Mouse (Mus musculus) erythroblast, embryonic 14.5 days (primary cell): Measurements from ENCODE around the gene Slc6a8. TPM values are rescaled to one million over a fixed set of nuclear protein-coding genes. Genes with fewer than 3 reads are reported as not detected.

Source experiments
- H3K27me3 ChIP-seq: 2 replicates; pipeline ENCODE4 v1.6.1; 2012; ENCODE audit warnings: inconsistent platforms; ENCODE audit not compliant: control insufficient read depth
- H3K36me3 ChIP-seq: 2 replicates; pipeline ENCODE4 v1.6.1; 2012; ENCODE audit warnings: mild to moderate bottlenecking, inconsistent platforms; ENCODE audit not compliant: control insufficient read depth
- H3K4me1 ChIP-seq: 2 replicates; pipeline ENCODE4 v1.6.1; 2012; ENCODE audit warnings: inconsistent platforms; ENCODE audit not compliant: control insufficient read depth
- H3K4me3 ChIP-seq: replicated peaks from 2 replicates; pipeline ENCODE3; 2012; ENCODE audit warnings: moderate library complexity, mild to moderate bottlenecking, inconsistent platforms
- H3K9me3 ChIP-seq: 2 replicates; pipeline ENCODE4 v1.6.1; 2012; ENCODE audit warnings: low read length, inconsistent platforms, mixed read lengths; ENCODE audit not compliant: control insufficient read depth
- GATA1 ChIP-seq: IDR thresholded peaks from 2 replicates; pipeline ENCODE4 v1.6.1; 2012; ENCODE audit warnings: low read length, inconsistent platforms, mixed read lengths
- TAL1 ChIP-seq: IDR thresholded peaks from 3 replicates; pipeline ENCODE4 v1.6.1; 2012; ENCODE audit warnings: low read length, inconsistent platforms, mixed read lengths
- polyA plus RNA-seq: library from polyadenylated mRNA; stranded (reverse); fragments of >175 nt; gene quantifications from 2 replicates; pipeline ENCODE4 v1.2.3, GENCODE M21; 2012

The Slc6a8 gene
- polyA plus RNA-seq, 1 experiment, result not detected

DNA sequence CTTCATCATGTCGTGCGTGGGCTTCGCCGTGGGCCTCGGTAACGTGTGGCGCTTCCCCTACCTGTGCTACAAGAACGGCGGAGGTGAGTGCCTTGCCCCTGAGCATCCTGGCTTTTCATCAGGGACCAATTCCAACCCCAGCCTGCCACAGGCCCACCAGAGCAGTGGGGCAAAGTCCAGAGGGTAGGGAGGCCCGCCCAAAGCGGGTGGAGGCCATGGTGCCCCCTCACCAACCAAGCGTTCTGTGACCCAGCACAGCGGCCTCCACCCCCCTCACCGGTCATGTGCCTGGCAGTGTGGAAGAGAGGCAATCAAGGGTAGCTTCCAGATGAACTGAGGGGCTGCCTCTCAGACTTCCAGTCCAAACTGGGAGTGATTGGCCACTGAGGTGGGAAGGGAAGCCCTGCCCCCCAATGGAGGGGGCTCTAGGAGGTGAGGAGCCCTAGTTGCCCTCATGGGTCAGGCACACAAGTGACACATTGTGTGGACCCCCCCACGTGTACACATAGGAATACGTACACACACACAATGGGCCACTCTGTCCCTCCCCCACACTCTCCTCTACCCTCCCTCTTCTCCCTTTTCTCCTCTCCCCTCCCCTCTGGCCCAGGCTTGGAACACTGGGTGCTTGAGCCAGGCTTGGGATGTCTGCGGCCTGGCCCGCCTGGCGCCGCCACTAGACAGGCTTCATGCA is 1.2 kb downstream of the Slc6a8 start:
- Histone ChIP-seq H3K4me1 (peaks cover 4% of the 10 kb centered on the region), H3K4me3 (peak overlapping the region; percentile 29), H3K36me3 (no peaks in the 10 kb centered on the region), H3K27me3 (peaks cover 57% of the 10 kb centered on the region), H3K9me3 (peaks cover 7% of the 10 kb centered on the region)
- TF ChIP-seq TAL1 (no peak), GATA1 (no peak)

DNA sequence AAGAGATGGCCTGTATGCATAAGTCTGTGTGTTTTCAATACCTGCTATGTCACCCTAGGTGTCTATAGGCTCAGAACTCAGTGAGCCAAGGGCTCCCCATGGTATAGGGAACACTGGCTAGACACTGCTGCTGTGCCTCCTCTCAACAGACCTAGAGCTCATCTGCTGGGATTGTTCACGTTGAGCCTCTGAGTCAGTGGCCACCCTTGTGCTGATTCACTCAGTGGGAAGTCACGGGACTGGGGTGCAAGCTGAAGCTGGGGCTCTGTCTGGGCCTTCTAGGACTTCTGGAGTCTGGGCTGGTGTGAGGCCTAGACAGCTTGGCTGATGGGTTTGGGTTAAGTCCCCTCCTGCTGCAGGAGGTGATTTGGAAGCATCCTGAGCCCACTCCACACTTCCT is 2.3 kb downstream of the Slc6a8 start:
- Histone ChIP-seq H3K4me3 (no peak overlapping the region), H3K27me3 (peaks cover 52% of the 10 kb centered on the region), H3K9me3 (peaks cover 7% of the 10 kb centered on the region), H3K36me3 (peaks cover 3% of the 10 kb centered on the region), H3K4me1 (peaks cover 4% of the 10 kb centered on the region)
- TF ChIP-seq GATA1 (no peak), TAL1 (no peak)

DNA sequence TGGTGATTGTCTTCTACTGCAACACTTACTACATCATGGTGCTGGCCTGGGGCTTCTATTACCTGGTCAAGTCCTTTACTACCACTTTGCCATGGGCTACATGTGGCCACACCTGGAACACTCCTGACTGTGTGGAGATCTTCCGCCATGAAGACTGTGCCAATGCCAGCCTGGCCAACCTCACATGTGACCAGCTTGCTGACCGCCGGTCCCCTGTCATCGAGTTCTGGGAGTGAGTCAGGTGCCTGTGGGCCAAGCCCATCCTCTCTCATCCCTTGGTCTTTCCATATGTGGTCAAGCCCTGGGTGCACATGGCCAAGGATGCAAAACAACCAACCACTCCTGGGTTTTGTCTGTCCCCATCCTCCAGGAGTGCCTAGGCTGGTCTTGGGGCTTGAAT is 3.7 kb downstream of the Slc6a8 start:
- Histone ChIP-seq H3K27me3 (peaks cover 47% of the 10 kb centered on the region), H3K9me3 (peaks cover 7% of the 10 kb centered on the region), H3K4me1 (peaks cover 4% of the 10 kb centered on the region), H3K36me3 (peaks cover 16% of the 10 kb centered on the region), H3K4me3 (no peak overlapping the region)
- TF ChIP-seq TAL1, result no peak
- TF ChIP-seq GATA1, result no peak

DNA sequence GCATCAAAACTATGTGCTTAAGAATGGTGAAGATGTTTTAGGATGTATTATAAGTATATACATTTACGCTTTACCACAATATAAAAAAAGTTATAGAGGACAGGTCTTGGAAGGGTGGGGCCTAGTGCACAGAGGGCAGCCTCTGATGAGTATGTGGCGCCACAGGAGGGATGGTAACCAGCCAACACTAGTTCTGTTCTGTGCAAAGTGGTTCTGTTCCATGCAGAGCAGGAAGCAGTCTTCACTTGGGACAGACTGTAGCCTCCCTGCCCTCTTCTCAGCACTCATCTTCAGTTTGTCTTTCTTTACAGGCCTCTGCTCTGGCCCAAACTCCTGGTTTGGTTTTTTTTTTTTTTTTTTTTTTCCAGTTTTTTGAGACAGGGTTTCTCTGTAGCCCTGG is 11.2 kb downstream of the Slc6a8 start:
- peaks cover 81% of the 10 kb centered on the region for H3K36me3 ChIP-seq
- H3K4me1 ChIP-seq, result no peaks in the 10 kb centered on the region
- no peaks in the 10 kb centered on the region; the same call in 1 of the 2 replicates for H3K27me3 ChIP-seq
- no peak overlapping the region for H3K4me3 ChIP-seq
- H3K9me3 ChIP-seq, result no peaks in the 10 kb centered on the region
- TF ChIP-seq TAL1, result no peak
- no peak for TF ChIP-seq GATA1

DNA sequence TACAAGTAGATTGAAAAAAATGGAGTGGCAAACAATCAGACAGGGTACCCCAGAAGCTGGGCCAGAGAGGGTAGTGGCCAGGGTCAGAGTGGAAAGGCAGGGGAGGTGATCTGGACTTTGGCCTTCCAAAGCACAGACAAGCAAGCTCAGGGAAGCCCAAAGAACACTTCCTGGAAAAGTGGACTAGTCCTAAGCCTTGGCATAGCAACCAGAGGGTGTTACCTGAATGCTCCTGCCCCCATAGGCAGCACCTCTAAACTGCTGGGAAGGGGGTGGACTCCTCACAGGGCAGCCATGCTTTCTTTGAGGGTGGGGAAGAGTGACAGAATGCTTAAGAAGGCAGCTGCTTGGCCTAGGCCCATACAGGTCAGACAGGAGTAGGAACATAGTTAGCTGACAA is 12.0 kb downstream of the Slc6a8 start:
- no peaks in the 10 kb centered on the region; the same call in 1 of the 2 replicates for H3K27me3 ChIP-seq
- TF ChIP-seq TAL1 (no peak), GATA1 (no peak)
- no peaks in the 10 kb centered on the region for H3K4me1 ChIP-seq
- H3K36me3 ChIP-seq, result peaks cover 87% of the 10 kb centered on the region
- H3K9me3 ChIP-seq, result no peaks in the 10 kb centered on the region
- no peak overlapping the region for H3K4me3 ChIP-seq

DNA sequence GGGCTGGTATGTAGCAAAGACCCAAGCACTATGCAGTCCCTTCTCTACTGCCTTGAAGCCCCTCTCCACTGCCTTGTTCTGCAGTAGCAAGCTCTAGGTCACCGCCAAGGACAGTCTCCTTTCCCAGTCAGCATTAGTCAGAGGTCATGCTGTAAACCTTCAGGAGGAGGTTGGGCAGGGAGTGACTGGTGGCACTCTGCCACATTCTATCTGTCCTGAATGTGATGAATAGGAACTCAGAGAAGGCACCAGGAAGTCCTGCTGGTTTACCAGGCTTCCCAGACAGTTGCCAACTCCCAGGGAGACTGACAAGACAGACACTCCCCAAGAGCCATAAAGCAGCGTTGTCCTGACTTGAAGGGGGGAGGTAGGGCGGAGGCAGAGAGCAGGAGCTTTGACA is 12.7 kb downstream of the Slc6a8 start:
- no peak overlapping the region for H3K4me3 ChIP-seq
- H3K36me3 ChIP-seq, result peaks cover 85% of the 10 kb centered on the region
- TF ChIP-seq TAL1, result no peak
- H3K9me3 ChIP-seq, result no peaks in the 10 kb centered on the region
- H3K27me3 ChIP-seq, result no peaks in the 10 kb centered on the region; the same call in 1 of the 2 replicates
- no peaks in the 10 kb centered on the region for H3K4me1 ChIP-seq

DNA sequence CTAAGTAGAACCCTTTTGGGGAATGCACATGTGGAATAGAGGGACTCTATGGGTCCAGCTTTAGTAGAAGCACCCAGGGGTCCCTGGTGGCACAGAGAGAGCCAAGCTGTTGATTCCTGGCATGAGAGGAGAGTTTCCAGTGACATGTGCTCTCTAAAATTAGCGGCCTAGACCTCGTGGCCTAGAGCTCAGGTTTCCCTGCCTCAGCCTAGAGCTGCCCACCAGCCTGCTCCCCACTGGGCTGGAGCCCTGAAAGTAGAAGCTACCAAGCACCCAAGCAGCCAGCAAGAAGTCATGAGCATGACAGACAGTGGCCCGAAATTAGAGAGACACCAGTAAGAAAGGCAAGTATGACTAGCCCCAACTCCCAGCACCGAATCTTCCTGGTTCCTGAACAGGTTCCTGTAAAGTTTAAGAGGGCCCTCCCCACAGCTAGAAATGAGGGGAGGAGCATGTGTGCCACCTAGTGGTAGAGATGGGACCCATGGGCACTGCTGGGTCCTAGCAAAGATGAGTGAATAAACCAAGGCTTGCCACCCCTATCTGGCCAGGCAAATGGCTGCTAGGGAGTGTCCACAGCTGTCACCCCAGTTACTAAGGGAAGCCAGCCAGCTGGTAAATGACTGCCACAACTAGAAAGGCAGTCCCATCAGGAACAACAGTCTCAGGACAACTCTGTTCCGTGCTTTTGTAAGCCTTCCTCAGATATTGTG is 18.1 kb downstream of the Slc6a8 start:
- Histone ChIP-seq H3K4me3 (no peak overlapping the region), H3K4me1 (no peaks in the 10 kb centered on the region), H3K9me3 (no peaks in the 10 kb centered on the region), H3K27me3 (no peaks in the 10 kb centered on the region), H3K36me3 (peaks cover 82% of the 10 kb centered on the region)
- no peak for TF ChIP-seq GATA1
- TF ChIP-seq TAL1, result no peak

DNA sequence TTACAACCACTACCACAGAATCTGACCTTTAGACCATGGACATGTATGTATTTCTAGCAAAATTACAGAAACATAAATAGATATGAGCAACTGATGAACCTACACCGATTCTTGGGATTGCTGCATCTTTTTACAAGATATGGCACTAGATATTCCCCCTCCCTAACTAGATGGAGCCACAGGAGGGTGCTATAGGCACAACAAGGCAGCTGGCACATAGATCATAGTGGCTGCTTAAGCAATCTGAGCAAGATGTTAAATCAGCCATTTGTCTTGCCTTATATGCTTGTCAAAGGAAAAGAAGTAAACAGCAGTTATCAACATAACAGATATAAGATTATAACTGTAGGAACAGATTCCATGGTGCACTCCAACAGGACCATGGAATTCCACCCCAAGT is 27.5 kb downstream of the Slc6a8 start:
- Histone ChIP-seq H3K4me1 (no peaks in the 10 kb centered on the region), H3K36me3 (peaks cover 49% of the 10 kb centered on the region)

DNA sequence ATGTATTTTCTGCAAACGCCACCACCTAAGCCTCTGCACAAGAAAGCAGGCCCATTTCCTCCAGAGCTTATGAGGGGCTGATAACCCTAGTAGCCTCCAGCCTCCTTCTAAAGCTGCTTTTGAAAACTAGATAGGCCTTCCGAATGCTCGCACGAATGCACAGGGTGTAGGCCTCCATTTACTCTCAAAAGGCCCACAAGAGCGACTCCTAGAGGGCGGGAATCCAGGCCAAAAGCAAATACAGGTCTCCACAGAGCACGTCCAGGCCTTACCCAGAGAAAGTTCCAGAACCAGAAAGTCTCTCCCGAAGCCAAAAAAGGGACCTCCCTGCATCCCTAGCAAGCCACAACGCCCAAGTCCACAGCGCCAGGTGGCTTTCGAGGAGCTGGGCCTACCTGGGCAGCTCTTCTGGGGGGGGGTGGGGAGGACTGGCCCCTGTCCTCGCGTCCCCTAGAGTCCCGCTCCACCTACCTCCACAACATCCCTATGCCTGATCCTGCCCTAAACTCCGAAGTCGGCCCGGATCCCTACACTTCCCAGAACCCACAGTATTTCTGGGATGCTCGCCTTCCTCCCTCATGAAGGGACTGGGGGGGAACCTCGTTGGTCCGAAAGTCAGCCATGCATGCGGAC is 42.6 kb downstream of the Slc6a8 start:
- peaks cover 34% of the 10 kb centered on the region for H3K36me3 ChIP-seq
- H3K27me3 ChIP-seq, result peaks cover 7% of the 10 kb centered on the region; the same call in 1 of the 2 replicates
- TF ChIP-seq TAL1 (no peak), GATA1 (no peak)
- H3K4me3 ChIP-seq, result peak overlapping the region; percentile 85
- peaks cover 46% of the 10 kb centered on the region for H3K4me1 ChIP-seq
- H3K9me3 ChIP-seq, result peaks cover 12% of the 10 kb centered on the region

More for the DNA sequence above, 27.5 kb downstream of the Slc6a8 start:
- Histone ChIP-seq H3K27me3 (no peaks in the 10 kb centered on the region), H3K4me3 (no peak overlapping the region), H3K9me3 (no peaks in the 10 kb centered on the region)
- TF ChIP-seq GATA1 (no peak), TAL1 (no peak)
